Mouse (Mus musculus): ENCODE measurements around the gene Mrc2. TPM values are rescaled to one million over a fixed set of nuclear protein-coding genes. Genes with fewer than 3 reads are reported as not detected.

Gene Mrc2
- polyA plus RNA-seq, 1 experiment from 2014 or later = 21.3 TPM

DNA sequence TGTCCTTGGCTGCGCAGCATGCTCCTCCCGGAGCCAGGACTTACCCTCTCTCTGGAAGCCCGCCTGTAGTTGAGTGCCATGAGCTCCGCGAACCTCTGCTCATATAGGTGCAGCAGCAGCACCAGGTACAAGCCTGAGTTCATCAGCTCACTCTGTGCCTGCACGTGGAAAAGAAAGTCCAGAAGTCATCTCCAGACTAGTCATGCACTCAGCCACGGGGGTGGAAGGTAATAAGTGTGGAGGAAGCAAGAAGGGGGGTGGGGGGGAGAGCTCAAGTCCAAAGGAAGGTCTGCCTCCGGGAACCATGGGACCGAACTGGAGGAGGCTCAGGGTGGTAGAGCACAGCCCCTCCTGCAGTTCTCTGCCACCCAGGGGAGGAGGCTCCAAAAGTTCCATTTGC lies 79.4 kb downstream of the Mrc2 start:
- H3K27ac ChIP-seq = peak overlapping the region; percentile 1; the same call in 1 of the 2 replicates
- H3K27me3 ChIP-seq = no peaks in the 10 kb centered on the region
- 66% methylated on average over 9 of the region's 9 CpGs for WGBS
- no peak overlapping the region for H3K9ac ChIP-seq
- peaks cover 27% of the 10 kb centered on the region for H3K4me1 ChIP-seq
- no peak overlapping the region for H3K4me2 ChIP-seq
- no peaks in the 10 kb centered on the region for H3K9me3 ChIP-seq (replicated peaks)
- no peaks in the 10 kb centered on the region for H3K36me3 ChIP-seq
- H3K4me3 ChIP-seq (replicated peaks) = no peak overlapping the region
- 0 out of 2 replicates have a peak, but pooled peaks have one; percentile 29 for ATAC-seq (replicated peaks; ENCODE audit: low FRiP score)

GRCm38 (mm10) chr11:105373881-105374280 lies 81.4 kb downstream of the Mrc2 start:
- no peak overlapping the region for H3K27ac ChIP-seq
- no peak overlapping the region for H3K4me3 ChIP-seq (replicated peaks)
- no peak overlapping the region for H3K9ac ChIP-seq
- H3K4me1 ChIP-seq = peaks cover 27% of the 10 kb centered on the region
- no peaks in the 10 kb centered on the region for H3K27me3 ChIP-seq
- H3K36me3 ChIP-seq = no peaks in the 10 kb centered on the region
- H3K4me2 ChIP-seq = no peak overlapping the region
- ATAC-seq (replicated peaks; ENCODE audit: low FRiP score) = no peak; the same call in 1 of the 2 replicates
- H3K9me3 ChIP-seq (replicated peaks) = no peaks in the 10 kb centered on the region
- 60% methylated on average over 8 of the region's 8 CpGs for WGBS

DNA sequence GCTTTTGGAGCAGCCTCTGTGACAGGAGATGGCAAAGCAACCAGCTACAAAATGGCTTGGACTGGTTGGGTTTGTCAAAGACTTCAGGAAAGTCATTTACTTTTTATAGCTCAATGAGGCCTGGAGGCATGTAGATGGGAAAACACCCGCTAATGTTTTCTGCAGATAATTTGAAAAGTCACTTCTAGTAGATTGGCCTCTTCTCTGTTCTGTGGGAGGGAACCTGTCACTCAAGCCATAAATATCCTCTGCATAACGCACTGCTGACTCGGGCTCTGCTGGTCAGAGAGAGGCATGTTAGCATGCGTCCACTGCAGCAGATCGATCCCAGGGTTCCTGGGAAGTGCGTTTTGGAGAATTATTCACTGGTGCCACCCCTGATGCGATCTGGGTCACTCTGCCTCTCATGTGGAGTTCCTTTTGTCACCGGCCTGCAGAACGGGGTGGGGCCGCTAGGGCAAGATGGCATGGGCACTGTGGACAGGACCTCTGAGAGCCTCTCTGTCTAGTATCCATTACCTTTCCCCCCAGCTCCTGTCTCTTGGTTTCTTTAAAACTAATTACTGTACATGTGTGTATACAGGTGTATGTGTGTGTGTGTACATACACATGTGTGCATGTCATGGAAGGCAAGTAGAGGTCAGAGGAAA lies 82.2 kb downstream of the Mrc2 start:
- H3K4me3 ChIP-seq (replicated peaks) = no peak overlapping the region
- H3K4me1 ChIP-seq = peaks cover 27% of the 10 kb centered on the region
- ATAC-seq (replicated peaks; ENCODE audit: low FRiP score) = no peak
- H3K9ac ChIP-seq = no peak overlapping the region
- no peak overlapping the region for H3K4me2 ChIP-seq
- H3K9me3 ChIP-seq (replicated peaks) = no peaks in the 10 kb centered on the region
- no peaks in the 10 kb centered on the region for H3K36me3 ChIP-seq
- no peak overlapping the region for H3K27ac ChIP-seq
- H3K27me3 ChIP-seq = no peaks in the 10 kb centered on the region
- WGBS = 31% methylated on average over 10 of the region's 10 CpGs

GRCm38 (mm10) chr11:105375821-105376235 lies 83.4 kb downstream of the Mrc2 start:
- Histone ChIP-seq H3K9me3 (replicated peaks) (no peaks in the 10 kb centered on the region), H3K27ac (no peak overlapping the region), H3K27me3 (no peaks in the 10 kb centered on the region), H3K36me3 (no peaks in the 10 kb centered on the region), H3K4me1 (peaks cover 27% of the 10 kb centered on the region), H3K9ac (no peak overlapping the region), H3K4me2 (no peak overlapping the region), H3K4me3 (replicated peaks) (no peak overlapping the region)
- ATAC-seq (replicated peaks; ENCODE audit: low FRiP score) = no peak
- 91% methylated on average over 1 of the region's 1 CpGs for WGBS

DNA sequence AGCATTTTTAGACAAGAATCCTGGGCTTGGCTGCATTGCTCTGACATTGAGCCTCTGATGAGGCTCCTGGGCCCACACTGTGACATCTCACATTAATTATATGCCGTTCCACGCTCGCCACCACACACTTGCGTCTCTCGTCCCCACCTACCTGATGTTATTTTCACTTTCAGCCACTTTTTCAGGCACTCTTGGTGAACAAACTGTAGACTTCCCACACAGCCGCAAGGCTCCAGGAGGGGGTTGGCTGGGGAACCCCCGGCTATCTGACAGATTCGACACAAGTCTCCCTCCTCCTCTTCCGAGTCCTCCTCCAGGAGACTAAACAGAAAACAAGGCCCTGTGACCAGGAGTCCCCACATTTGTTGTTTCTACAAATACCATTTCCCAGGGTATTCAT lies 92.8 kb downstream of the Mrc2 start:
- Histone ChIP-seq H3K36me3 (no peaks in the 10 kb centered on the region), H3K9me3 (replicated peaks) (peaks cover 9% of the 10 kb centered on the region; the same call in 1 of the 2 replicates), H3K4me3 (replicated peaks) (no peak overlapping the region), H3K27ac (no peak overlapping the region), H3K27me3 (no peaks in the 10 kb centered on the region), H3K4me2 (no peak overlapping the region), H3K9ac (no peak overlapping the region), H3K4me1 (peaks cover 5% of the 10 kb centered on the region)
- 60% methylated on average over 9 of the region's 9 CpGs for WGBS
- ATAC-seq (replicated peaks; ENCODE audit: low FRiP score) = no peak

DNA sequence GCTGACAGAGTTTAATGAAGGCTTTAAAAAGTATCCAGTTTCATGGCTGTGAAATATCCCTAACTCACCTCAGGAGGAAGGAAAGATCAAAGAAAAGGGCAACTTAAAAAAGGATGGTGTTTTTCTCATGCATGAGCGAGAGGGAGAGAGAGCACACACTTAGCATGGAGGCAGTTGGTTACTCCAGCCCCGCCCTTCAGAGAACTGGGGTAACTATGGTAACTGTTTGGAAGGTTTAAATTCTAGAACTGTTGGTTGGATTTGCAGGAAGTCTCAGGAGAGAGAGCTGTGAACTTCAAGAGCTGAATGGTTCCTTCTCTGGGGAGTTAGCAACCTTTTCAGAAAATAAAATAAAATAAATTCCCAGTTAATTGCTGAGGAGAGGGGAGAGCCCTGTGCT lies 96.2 kb downstream of the Mrc2 start:
- no peak overlapping the region for H3K4me3 ChIP-seq (replicated peaks)
- H3K4me1 ChIP-seq = peaks cover 5% of the 10 kb centered on the region
- no peak overlapping the region for H3K27ac ChIP-seq
- H3K27me3 ChIP-seq = no peaks in the 10 kb centered on the region
- no peaks in the 10 kb centered on the region for H3K36me3 ChIP-seq
- no peak overlapping the region for H3K9ac ChIP-seq
- peak; percentile 67; the same call in 1 of the 2 replicates for ATAC-seq (replicated peaks; ENCODE audit: low FRiP score)
- no peak overlapping the region for H3K4me2 ChIP-seq
- H3K9me3 ChIP-seq (replicated peaks) = peaks cover 7% of the 10 kb centered on the region; the same call in 1 of the 2 replicates
- WGBS = 20% methylated on average over 2 of the region's 2 CpGs

DNA sequence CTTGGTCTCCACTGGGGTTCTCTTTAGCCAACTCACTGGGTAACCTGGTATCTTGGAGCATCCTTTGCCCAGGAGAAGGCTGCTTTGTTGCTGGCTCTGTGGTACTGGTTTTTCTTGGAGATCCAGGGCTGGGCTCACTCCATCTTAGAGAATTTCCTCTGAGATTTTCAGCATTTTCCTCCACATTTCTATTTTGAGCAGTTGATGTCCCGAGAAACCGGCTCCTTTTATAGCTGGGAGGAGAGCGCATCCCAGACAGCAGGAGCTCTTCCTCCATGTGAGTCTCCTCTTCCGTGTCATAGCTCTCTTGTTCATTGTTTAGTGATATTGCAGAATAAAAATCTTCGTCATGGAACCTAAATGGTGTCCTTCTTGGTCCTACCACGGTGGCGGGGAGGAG lies 97.8 kb downstream of the Mrc2 start:
- peaks cover 5% of the 10 kb centered on the region for H3K4me1 ChIP-seq
- H3K4me3 ChIP-seq (replicated peaks) = no peak overlapping the region
- H3K27me3 ChIP-seq = no peaks in the 10 kb centered on the region
- H3K27ac ChIP-seq = no peak overlapping the region
- H3K9me3 ChIP-seq (replicated peaks) = no peaks in the 10 kb centered on the region
- WGBS = 88% methylated on average over 7 of the region's 7 CpGs
- no peaks in the 10 kb centered on the region for H3K36me3 ChIP-seq
- no peak for ATAC-seq (replicated peaks; ENCODE audit: low FRiP score)
- H3K9ac ChIP-seq = no peak overlapping the region
- H3K4me2 ChIP-seq = no peak overlapping the region

Other genes with a start within 250 kb of the Mrc2 start
- gene Efcab3, start 229.1 kb upstream of the Mrc2 start, polyA plus RNA-seq (2015; fragmentation: Nextera tagmentation; extraction: Ambion mirVana) = 0.29 and 0.44 TPM in 2 replicates
- gene Mettl2, start 166.2 kb upstream of the Mrc2 start, polyA plus RNA-seq (2015; fragmentation: Nextera tagmentation; extraction: Ambion mirVana) = 45.6 TPM in 2 replicates
- gene Gm10842, start 145.8 kb upstream of the Mrc2 start, polyA plus RNA-seq (2015; fragmentation: Nextera tagmentation; extraction: Ambion mirVana) = not detected in 2 replicates
- gene Tlk2, start 113.8 kb upstream of the Mrc2 start, polyA plus RNA-seq (2015; fragmentation: Nextera tagmentation; extraction: Ambion mirVana) = 18.1 and 21.1 TPM in 2 replicates
- gene March10, start 164.1 kb downstream of the Mrc2 start, polyA plus RNA-seq (2015; fragmentation: Nextera tagmentation; extraction: Ambion mirVana) = 0.05 and 0.06 TPM in 2 replicates